Mouse (Mus musculus) forebrain, postnatal 0 days (tissue): Measurements from ENCODE around the gene Npb. TPM values are rescaled to one million over a fixed set of nuclear protein-coding genes. Genes with fewer than 3 reads are reported as not detected.

Experiments
- ATAC-seq: fragments of 200-750 bp; cut with Nextera tagmentation; 2 replicates; pipeline ENCODE4 v1.8.0; 2017; ENCODE audit warnings: mild to moderate bottlenecking, moderate library complexity
- DNase-seq: peaks from one replicate; pipeline ENCODE4 v3.0.0-alpha.2; 2015
- H3K27ac ChIP-seq: fragments of 300-500 bp; sonication (generic); 2 replicates; pipeline ENCODE4 v1.5.1; 2014; ENCODE audit warnings: low read depth, mild to moderate bottlenecking, antibody characterized with exemption, low read length, moderate library complexity, mixed read lengths
- H3K27me3 ChIP-seq: fragments of 300-500 bp; sonication (generic); 2 replicates; pipeline ENCODE4 v1.6.1; 2014; ENCODE audit warnings: mild to moderate bottlenecking, low read length, mixed read lengths; ENCODE audit not compliant: insufficient read depth
- H3K36me3 ChIP-seq: fragments of 300-500 bp; sonication (generic); 2 replicates; pipeline ENCODE4 v1.6.1; 2014; ENCODE audit warnings: mild to moderate bottlenecking, moderate library complexity; ENCODE audit not compliant: insufficient read depth
- H3K4me1 ChIP-seq: fragments of 300-500 bp; sonication (generic); 2 replicates; pipeline ENCODE4 v1.6.1; 2014; ENCODE audit warnings: antibody characterized with exemption; ENCODE audit not compliant: insufficient read depth
- H3K4me2 ChIP-seq: fragments of 300-500 bp; sonication (generic); 2 replicates; pipeline ENCODE4 v1.6.1; 2014; ENCODE audit warnings: low read depth, mild to moderate bottlenecking, moderate library complexity
- H3K4me3 ChIP-seq: fragments of 300-500 bp; sonication (generic); 2 replicates; pipeline ENCODE4 v1.5.1; 2014; ENCODE audit warnings: low read depth, low read length, mixed read lengths
- H3K9ac ChIP-seq: fragments of 300-500 bp; sonication (generic); 2 replicates; pipeline ENCODE4 v1.6.1; 2014; ENCODE audit warnings: mild to moderate bottlenecking
- H3K9me3 ChIP-seq: fragments of 300-500 bp; sonication (generic); 2 replicates; pipeline ENCODE4 v1.6.1; 2016; ENCODE audit warnings: low read length
- CTCF ChIP-seq: sonication (generic); IDR thresholded peaks from 2 replicates; pipeline ENCODE4 v1.5.1; 2016; ENCODE audit warnings: antibody characterized with exemption, control low read depth, low read depth
- WGBS: fragments of 180-500 bp; shearing (Covaris S2); extraction: QIAGEN DNeasy Blood & Tissue Kit; methylation state at CpG from one replicate; pipeline ENCODE4 v1.1.7; 2014; 5-methylcytosine and 5-hydroxymethylcytosine counted together
- polyA plus RNA-seq: library from polyadenylated mRNA; unstranded; fragments of >200 nt; fragmentation: Nextera tagmentation; extraction: Ambion mirVana; gene quantifications from 2 replicates; pipeline ENCODE4 v1.2.1, GENCODE M21; 2015
- total RNA-seq: library from RNA; depleted of rRNA; stranded (reverse); fragments of >200 nt; gene quantifications from 2 replicates; pipeline ENCODE4 v1.2.3, GENCODE M21; 2014

Gene Npb
- total and polyA plus RNA-seq, 2 experiments from 2014 or later, result 0.42 TPM; not detected in 1

- no peak for TF ChIP-seq CTCF
Measured at GRCm38 (mm10) chr11:120575940-120576339, 32.3 kb upstream of the Npb start.

DNA sequence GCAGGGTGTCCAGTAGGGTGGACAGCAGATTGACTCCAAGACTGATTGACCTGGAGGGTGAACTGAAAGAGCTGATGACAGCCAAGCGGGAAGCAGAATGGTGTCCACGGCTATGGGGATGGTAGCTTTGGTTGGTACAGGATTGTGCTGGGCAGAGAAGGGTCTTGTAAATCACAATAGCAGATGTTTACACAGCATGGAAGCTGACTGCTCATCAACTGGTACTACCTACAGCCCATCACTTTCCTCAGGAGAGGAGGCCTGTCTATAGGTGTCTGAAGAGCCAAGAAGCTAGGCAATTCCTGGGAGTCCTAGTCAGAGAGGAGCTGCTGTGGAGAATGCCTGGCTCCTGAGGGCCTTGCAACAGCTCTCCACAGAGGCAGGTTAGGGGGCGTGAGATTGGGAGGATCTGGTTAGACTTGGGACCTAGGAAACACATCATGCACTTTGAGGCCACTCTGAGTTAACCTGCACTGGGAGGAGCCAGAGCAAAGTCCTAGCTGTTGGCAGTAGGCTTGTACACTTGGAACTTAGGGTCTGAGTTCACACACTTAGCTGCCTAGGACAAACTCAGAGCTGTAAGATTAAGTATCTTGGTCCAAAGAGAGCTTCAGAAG lies 31.8 kb upstream of the Npb start:
- H3K27ac ChIP-seq, result no peak overlapping the region

More at GRCm38 (mm10) chr11:120575940-120576339, 32.3 kb upstream of the Npb start:
- ATAC-seq (no peak), DNase-seq (no peak)
- peaks cover 31% of the 10 kb centered on the region for H3K36me3 ChIP-seq
- H3K4me2 ChIP-seq, result no peak overlapping the region
- H3K9ac ChIP-seq, result no peak overlapping the region
- H3K9me3 ChIP-seq, result no peaks in the 10 kb centered on the region
- no peaks in the 10 kb centered on the region for H3K27me3 ChIP-seq
- no peak overlapping the region for H3K27ac ChIP-seq
- no peak overlapping the region for H3K4me3 ChIP-seq
- H3K4me1 ChIP-seq, result peaks cover 12% of the 10 kb centered on the region

DNA sequence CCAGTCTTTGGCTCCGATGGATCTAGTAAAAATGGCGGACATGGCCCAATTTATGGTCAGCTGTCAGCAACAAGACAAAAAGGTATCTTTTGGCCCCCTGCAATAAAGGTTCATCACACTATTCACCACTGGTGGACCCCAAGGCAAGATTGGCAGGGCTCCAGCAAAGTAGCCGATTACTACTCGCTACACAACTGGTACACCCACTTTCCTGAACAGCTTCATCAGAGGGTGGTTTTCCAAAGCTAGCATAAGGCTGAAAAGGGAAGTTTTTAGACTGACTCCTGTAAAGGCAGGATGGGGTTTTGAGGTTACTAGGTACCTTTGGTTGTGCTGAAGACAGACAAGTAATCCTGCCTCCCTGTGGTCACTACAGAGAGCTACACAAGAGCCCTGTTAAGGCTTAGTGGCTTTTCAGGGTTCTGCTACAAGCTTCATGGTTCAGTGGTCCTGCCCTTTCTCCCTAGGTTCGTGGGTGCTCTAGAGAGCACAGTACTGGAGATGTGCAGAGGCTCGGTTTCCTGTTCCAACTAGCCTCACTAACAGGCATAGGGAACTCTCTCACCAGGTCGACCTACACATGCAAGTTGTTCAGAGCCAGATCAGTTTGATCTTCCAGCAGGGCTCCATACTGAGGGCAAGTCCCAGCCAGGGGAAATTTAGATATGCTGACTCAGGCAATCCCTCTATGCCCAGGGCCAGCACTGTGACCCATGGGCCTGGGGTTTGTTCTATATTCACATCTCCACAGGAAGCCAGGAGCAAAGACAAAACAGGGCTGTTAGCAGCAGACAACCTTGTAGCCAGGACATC lies 30.9 kb upstream of the Npb start:
- Histone ChIP-seq H3K9ac (no peak overlapping the region), H3K4me3 (no peak overlapping the region), H3K9me3 (no peaks in the 10 kb centered on the region), H3K4me2 (no peak overlapping the region), H3K4me1 (peaks cover 12% of the 10 kb centered on the region), H3K27ac (no peak overlapping the region), H3K36me3 (peaks cover 26% of the 10 kb centered on the region), H3K27me3 (no peaks in the 10 kb centered on the region)
- DNase-seq, result peak; percentile 54
- 76% methylated on average over 7 of the region's 7 CpGs for WGBS
- ATAC-seq, result no peak
- TF ChIP-seq CTCF, result peak; percentile 60

More for the DNA sequence above, 31.8 kb upstream of the Npb start:
- no peak overlapping the region for H3K4me2 ChIP-seq
- DNase-seq (peak; percentile 3), ATAC-seq (no peak)
- TF ChIP-seq CTCF, result no peak
- 94% methylated on average over 3 of the region's 3 CpGs for whole genome bisulfite sequencing
- H3K9ac ChIP-seq, result no peak overlapping the region
- H3K27me3 ChIP-seq, result no peaks in the 10 kb centered on the region
- H3K4me1 ChIP-seq, result peaks cover 12% of the 10 kb centered on the region
- H3K36me3 ChIP-seq, result peaks cover 26% of the 10 kb centered on the region
- no peaks in the 10 kb centered on the region for H3K9me3 ChIP-seq
- no peak overlapping the region for H3K4me3 ChIP-seq

DNA sequence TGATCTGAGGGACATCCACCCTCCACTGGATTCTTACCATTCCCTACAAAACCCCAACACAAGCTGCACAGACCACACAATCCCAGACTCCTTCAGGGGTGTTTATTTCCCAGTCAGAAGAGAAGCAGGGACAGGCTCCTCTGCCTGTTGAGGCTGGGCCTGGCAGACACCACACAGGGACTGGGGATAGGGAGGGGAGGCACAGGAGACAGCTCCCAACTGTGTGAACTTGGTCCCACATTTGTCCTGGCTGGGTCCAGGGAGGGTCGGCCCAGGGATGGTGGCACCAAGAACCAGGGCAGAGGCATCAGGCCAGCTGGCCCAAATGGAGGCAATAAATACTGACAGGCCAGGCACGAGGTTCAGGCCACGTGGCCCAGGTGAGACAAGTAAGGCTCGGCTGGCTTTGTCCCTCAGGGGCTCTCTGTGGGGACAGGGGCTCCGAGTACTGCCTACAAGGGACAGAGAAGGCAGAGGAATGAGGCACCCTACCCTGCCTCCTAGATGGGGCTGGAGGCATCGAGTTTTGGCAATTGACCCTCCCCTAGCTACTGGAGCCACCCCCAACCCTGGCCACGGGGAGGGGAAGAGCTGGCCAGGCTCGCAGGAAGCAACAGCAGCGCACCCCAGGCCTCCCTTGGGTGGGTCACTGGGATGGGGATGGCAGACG lies 30.1 kb upstream of the Npb start:
- TF ChIP-seq CTCF, result no peak
- 91% methylated on average over 10 of the region's 10 CpGs for WGBS
- H3K36me3 ChIP-seq, result peaks cover 26% of the 10 kb centered on the region

DNA sequence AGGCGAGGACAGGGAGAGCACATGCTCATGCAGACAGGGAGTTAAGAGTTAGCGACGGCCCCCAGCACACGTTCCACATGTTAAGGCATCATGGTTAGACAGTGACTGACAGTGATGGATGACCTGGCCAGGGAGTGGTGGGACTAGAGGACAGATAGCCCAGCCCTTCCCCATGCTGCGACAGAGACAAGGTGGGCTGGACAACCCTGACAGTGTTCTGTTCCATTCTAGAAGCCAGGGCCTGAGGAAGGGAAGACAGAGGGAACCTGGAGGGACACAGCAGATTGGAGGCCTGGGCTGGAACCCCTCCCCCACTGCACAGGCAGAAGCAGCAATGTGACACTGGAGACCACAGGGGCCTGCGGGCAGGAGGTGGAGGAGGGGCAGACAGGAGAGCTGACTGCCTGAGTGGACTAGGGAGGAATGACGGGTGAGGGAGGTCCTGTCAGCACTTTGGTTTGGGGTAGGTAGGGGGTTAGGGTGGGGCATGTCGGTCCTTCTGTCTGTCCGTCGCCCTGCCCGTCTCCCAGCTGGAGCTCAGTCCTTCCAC lies 29.5 kb upstream of the Npb start:
- TF ChIP-seq CTCF, result no peak
- 89% methylated on average over 11 of the region's 11 CpGs for WGBS
- Histone ChIP-seq H3K4me3 (no peak overlapping the region), H3K27ac (no peak overlapping the region), H3K9me3 (no peaks in the 10 kb centered on the region), H3K36me3 (peaks cover 26% of the 10 kb centered on the region), H3K27me3 (no peaks in the 10 kb centered on the region), H3K4me1 (peaks cover 12% of the 10 kb centered on the region), H3K9ac (no peak overlapping the region), H3K4me2 (no peak overlapping the region)
- ATAC-seq, result no peak
- DNase-seq, result no peak

More for the DNA sequence above, 30.1 kb upstream of the Npb start:
- H3K9me3 ChIP-seq, result no peaks in the 10 kb centered on the region
- H3K27ac ChIP-seq, result no peak overlapping the region
- DNase-seq (no peak), ATAC-seq (no peak)
- H3K9ac ChIP-seq, result no peak overlapping the region
- H3K27me3 ChIP-seq, result no peaks in the 10 kb centered on the region
- H3K4me2 ChIP-seq, result no peak overlapping the region
- peaks cover 12% of the 10 kb centered on the region for H3K4me1 ChIP-seq
- no peak overlapping the region for H3K4me3 ChIP-seq

GRCm38 (mm10) chr11:120579316-120580107 lies 28.8 kb upstream of the Npb start:
- peak overlapping the region; percentile 98 for H3K27ac ChIP-seq
- DNase-seq (peak; percentile 86), ATAC-seq (no peak)
- H3K4me2 ChIP-seq, result peak overlapping the region; percentile 94
- no peaks in the 10 kb centered on the region for H3K9me3 ChIP-seq
- WGBS, result 63% methylated on average over 15 of the region's 15 CpGs
- H3K27me3 ChIP-seq, result no peaks in the 10 kb centered on the region
- H3K4me1 ChIP-seq, result peaks cover 9% of the 10 kb centered on the region
- TF ChIP-seq CTCF, result peak; percentile 94
- peak overlapping the region; percentile 90 for H3K9ac ChIP-seq
- peak overlapping the region; percentile 93 for H3K4me3 ChIP-seq
- H3K36me3 ChIP-seq, result peaks cover 26% of the 10 kb centered on the region
